Mouse (Mus musculus) embryonic facial prominence, embryonic 13.5 days (tissue): Measurements from ENCODE around the gene Runx3. TPM values are rescaled to one million over a fixed set of nuclear protein-coding genes. Genes with fewer than 3 reads are reported as not detected.

Experiments used
- ATAC-seq: fragments of 200-750 bp; cut with Nextera tagmentation; 2 replicates; pipeline ENCODE4 v1.8.0; 2017; ENCODE audit warnings: low read depth; ENCODE audit not compliant: insufficient number of reproducible peaks, insufficient read depth, low FRiP score, low TSS enrichment
- H3K27ac ChIP-seq: fragments of 300-500 bp; sonication (generic); 2 replicates; pipeline ENCODE4 v1.5.1; 2015; ENCODE audit warnings: moderate library complexity, mild to moderate bottlenecking, inconsistent platforms
- H3K27me3 ChIP-seq: fragments of 300-500 bp; sonication (generic); 2 replicates; pipeline ENCODE4 v1.6.1; 2015; ENCODE audit warnings: mild to moderate bottlenecking, inconsistent platforms
- H3K36me3 ChIP-seq: fragments of 300-500 bp; sonication (generic); 2 replicates; pipeline ENCODE4 v1.6.1; 2015; ENCODE audit warnings: mild to moderate bottlenecking, inconsistent platforms
- H3K4me1 ChIP-seq: fragments of 300-500 bp; sonication (generic); 2 replicates; pipeline ENCODE4 v1.6.1; 2015; ENCODE audit warnings: inconsistent platforms
- H3K4me2 ChIP-seq: fragments of 300-500 bp; sonication (generic); 2 replicates; pipeline ENCODE4 v1.6.1; 2015; ENCODE audit warnings: moderate library complexity, mild to moderate bottlenecking, inconsistent platforms
- H3K4me3 ChIP-seq: fragments of 300-500 bp; sonication (generic); 2 replicates; pipeline ENCODE4 v1.5.1; 2015; ENCODE audit warnings: mild to moderate bottlenecking, inconsistent platforms
- H3K9ac ChIP-seq: fragments of 300-500 bp; sonication (generic); 2 replicates; pipeline ENCODE4 v1.6.1; 2015; ENCODE audit warnings: mild to moderate bottlenecking, inconsistent platforms
- H3K9me3 ChIP-seq: fragments of 300-500 bp; sonication (generic); 2 replicates; pipeline ENCODE4 v1.6.1; 2016; ENCODE audit warnings: inconsistent platforms
- WGBS: fragments of 180-500 bp; shearing (Covaris S2); methylation state at CpG from one replicate; pipeline ENCODE4 v1.1.7; 2015; ENCODE audit warnings: mixed read lengths; 5-methylcytosine and 5-hydroxymethylcytosine counted together
- polyA plus RNA-seq: library from polyadenylated mRNA; unstranded; fragments of >200 nt; fragmentation: Nextera tagmentation; extraction: Ambion mirVana; gene quantifications from 2 replicates; pipeline ENCODE4 v1.2.1, GENCODE M21; 2015

Runx3 gene
- polyA plus RNA-seq, 1 experiment from 2014 or later = 3.1 TPM

DNA sequence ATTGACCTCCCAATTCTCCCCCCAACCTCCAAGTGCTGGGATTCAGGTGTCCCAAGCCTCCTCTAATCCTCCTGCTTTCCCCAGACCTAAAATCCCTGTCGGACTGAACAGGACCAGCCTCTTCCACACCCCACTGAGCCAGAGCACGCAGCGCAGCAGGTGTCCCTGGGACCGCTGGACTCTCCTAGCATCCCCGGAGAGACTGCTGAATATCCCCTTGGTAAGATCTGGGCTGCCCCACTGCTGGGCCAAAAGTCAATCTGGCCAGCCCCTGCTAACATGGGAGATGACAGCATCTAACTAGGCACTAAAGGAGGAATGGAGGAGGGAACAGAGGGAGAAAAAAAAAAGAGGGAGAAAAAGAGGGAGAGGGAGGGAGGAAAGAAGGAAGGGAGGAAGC, 84.8 kb downstream of the Runx3 start:
- WGBS = 21% methylated on average over 5 of the region's 5 CpGs
- H3K4me2 ChIP-seq = no peak overlapping the region
- peaks cover 24% of the 10 kb centered on the region for H3K4me1 ChIP-seq
- H3K27ac ChIP-seq = no peak overlapping the region
- H3K27me3 ChIP-seq = peaks cover 44% of the 10 kb centered on the region
- H3K9me3 ChIP-seq = no peaks in the 10 kb centered on the region; the same call in 1 of the 2 replicates
- H3K36me3 ChIP-seq = no peaks in the 10 kb centered on the region
- H3K9ac ChIP-seq = no peak overlapping the region
- ATAC-seq = no peak
- no peak overlapping the region for H3K4me3 ChIP-seq

DNA sequence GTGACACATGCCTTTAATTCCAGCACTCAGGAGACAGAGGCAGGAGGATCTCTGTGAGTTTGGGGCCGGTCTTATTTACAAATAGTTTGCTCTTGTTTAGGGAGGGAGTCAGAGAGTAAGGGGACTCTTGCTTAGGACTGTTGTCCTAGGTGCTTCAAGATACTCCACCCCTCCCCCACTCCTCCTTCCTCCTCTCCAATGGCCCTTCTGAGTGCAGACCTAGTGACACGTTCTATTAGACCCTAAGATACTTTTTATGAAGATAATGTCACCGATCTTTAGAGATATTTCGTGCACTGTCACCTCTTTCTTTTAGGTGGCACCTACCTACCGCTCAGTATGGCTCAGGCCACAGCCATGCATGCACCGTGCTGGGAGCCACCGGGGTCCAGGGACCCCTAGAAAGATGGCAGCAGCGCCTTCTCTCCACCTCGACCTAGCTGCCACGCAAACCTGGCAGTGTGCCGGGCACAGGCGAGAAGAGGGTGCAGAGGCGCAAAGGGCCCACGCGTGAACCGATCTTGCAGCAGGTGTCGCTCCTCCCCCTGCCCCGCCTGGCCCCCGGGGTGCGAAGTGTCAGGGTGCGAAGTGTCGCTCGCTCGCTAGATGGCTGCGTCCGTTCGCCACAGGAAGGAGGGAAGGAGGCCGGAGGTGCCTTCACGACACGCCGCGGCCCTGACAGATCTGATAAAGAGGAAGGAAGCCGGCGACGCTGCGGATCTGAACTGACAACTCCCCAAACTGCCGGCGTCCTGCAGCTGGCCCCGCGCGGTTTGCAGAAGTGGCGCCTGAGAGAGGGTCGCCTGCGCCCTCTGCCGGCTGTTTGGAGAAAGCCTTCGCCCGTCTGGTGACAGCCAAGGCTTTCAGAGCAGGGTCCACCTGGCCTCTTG, 85.5 kb downstream of the Runx3 start:
- peak overlapping the region; percentile 78 for H3K4me2 ChIP-seq
- 2% methylated on average over 47 of the region's 47 CpGs for WGBS
- peaks cover 24% of the 10 kb centered on the region for H3K4me1 ChIP-seq
- peak overlapping the region; percentile 57 for H3K9ac ChIP-seq
- H3K9me3 ChIP-seq = no peaks in the 10 kb centered on the region; the same call in 1 of the 2 replicates
- peaks cover 5% of the 10 kb centered on the region; the same call in 1 of the 2 replicates for H3K36me3 ChIP-seq
- H3K4me3 ChIP-seq = peak overlapping the region; percentile 41
- peaks cover 44% of the 10 kb centered on the region for H3K27me3 ChIP-seq
- H3K27ac ChIP-seq = no peak overlapping the region
- ATAC-seq = no peak

DNA sequence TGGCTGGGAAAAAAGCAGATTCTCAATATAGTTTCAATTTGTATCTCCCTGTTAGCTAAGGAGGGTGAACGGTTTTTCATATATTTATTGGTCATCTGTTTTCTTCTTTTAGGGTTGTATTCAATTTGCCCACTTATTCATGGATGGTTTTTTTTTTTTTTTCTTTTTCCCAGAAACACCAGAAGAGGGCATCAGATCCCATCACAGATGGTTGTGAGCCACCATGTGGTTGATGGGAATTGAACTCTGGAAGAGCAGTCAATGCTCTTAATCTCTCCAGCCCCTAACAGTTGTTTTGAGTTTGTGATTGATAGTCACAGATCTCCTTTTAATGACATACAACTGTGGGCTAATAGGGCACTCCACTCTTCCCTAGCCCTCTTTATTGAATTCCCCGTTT, 89.4 kb downstream of the Runx3 start:
- Histone ChIP-seq H3K9me3 (no peaks in the 10 kb centered on the region; the same call in 1 of the 2 replicates), H3K4me1 (peaks cover 6% of the 10 kb centered on the region), H3K4me2 (no peak overlapping the region), H3K27me3 (peaks cover 32% of the 10 kb centered on the region), H3K27ac (no peak overlapping the region), H3K9ac (no peak overlapping the region), H3K36me3 (peaks cover 31% of the 10 kb centered on the region), H3K4me3 (no peak overlapping the region)
- WGBS = 62% methylated on average over 2 of the region's 2 CpGs
- ATAC-seq = no peak

DNA sequence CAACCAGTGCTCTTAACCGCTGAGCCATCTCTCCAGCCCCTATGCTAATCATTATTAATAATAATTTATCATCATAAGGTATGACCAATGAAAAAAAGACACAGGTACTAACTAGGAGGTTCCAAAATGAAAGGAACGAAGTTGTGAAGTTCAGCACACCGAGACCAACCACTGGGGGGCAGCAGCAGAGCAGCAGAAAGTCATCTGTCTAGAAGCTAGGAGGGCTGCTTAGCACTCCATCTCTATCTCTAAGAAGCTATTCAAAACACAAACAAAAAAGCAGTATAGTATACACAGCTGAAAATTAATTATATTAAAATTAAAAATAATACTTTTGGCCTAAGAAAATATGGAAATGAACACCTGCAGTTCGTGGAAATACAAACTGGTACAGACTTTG, 99.2 kb downstream of the Runx3 start:
- no peaks in the 10 kb centered on the region for H3K27me3 ChIP-seq
- 0 out of 2 replicates have a peak, but pooled peaks cover 3% of the 10 kb centered on the region for H3K4me1 ChIP-seq
- no peak overlapping the region for H3K4me3 ChIP-seq
- H3K9me3 ChIP-seq = no peaks in the 10 kb centered on the region
- H3K36me3 ChIP-seq = peaks cover 82% of the 10 kb centered on the region
- no peak overlapping the region for H3K27ac ChIP-seq
- whole genome bisulfite sequencing = 48% methylated on average over 4 of the region's 4 CpGs
- no peak overlapping the region for H3K9ac ChIP-seq
- H3K4me2 ChIP-seq = no peak overlapping the region
- no peak for ATAC-seq

DNA sequence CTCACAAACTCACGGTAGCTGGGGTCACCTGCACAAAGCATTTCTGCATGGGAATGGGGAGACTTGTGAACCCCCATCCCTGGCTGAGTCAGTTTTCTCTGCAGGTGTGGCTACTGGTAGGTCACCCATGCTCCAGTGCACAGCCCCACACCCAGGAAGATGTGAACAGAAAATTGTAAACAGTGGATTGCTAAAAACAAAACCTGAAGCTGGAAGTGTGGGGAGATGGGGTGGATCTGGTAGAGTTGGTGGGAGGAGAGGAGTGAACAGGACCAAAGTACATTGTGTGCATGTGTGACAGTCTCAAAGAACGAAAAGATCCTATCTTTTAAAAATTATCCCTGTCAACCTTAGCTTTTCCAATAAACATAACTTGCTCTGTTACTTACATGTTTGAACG, 100.2 kb downstream of the Runx3 start:
- no peak overlapping the region for H3K4me2 ChIP-seq
- H3K4me1 ChIP-seq = 0 out of 2 replicates have a peak, but pooled peaks cover 3% of the 10 kb centered on the region
- no peak for ATAC-seq
- no peaks in the 10 kb centered on the region for H3K9me3 ChIP-seq
- no peak overlapping the region for H3K27ac ChIP-seq
- no peak overlapping the region for H3K9ac ChIP-seq
- H3K27me3 ChIP-seq = no peaks in the 10 kb centered on the region
- peaks cover 76% of the 10 kb centered on the region for H3K36me3 ChIP-seq
- 77% methylated on average over 3 of the region's 3 CpGs for WGBS
- H3K4me3 ChIP-seq = no peak overlapping the region

DNA sequence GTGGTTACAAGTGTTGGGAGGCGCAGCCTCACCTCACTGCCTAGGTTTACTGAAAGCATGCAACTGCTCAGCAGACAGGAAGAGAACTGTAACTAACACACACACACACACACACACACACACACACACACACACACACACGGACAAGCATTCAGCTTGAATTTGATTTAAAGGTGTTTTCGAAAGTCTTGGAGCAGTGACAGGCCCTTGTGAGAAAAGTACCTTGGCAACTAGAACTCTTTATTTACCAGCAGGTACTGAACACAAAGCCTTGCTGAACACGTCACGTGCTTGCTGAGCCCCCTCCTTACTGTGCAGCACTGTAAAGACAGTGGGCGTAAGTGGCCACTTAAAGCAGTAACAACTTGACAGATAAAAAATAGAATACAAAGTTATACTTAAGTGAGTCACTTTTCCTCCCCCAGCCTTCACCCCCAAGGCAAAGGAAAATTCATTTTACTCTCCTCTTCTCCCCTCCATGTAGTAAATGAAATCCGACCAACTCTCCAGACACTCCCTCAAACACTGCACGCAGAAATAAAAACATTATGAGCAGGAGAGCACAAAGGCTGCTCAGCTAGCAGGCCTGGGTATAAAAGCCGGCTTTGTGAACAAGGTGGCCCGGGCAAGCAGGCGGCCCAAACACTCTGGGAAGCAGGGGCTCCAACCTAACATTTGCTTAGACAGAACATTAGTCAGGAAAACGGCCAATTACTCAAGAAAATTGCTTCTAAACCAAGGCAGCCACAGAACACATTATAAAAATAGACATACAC, 101.4 kb downstream of the Runx3 start:
- no peak overlapping the region for H3K4me3 ChIP-seq
- no peaks in the 10 kb centered on the region for H3K9me3 ChIP-seq
- no peak overlapping the region for H3K4me2 ChIP-seq
- peaks cover 72% of the 10 kb centered on the region for H3K36me3 ChIP-seq
- no peak for ATAC-seq
- no peaks in the 10 kb centered on the region for H3K27me3 ChIP-seq
- no peak overlapping the region for H3K27ac ChIP-seq
- no peak overlapping the region for H3K9ac ChIP-seq
- WGBS = 78% methylated on average over 12 of the region's 12 CpGs
- 0 out of 2 replicates have a peak, but pooled peaks cover 3% of the 10 kb centered on the region for H3K4me1 ChIP-seq

DNA sequence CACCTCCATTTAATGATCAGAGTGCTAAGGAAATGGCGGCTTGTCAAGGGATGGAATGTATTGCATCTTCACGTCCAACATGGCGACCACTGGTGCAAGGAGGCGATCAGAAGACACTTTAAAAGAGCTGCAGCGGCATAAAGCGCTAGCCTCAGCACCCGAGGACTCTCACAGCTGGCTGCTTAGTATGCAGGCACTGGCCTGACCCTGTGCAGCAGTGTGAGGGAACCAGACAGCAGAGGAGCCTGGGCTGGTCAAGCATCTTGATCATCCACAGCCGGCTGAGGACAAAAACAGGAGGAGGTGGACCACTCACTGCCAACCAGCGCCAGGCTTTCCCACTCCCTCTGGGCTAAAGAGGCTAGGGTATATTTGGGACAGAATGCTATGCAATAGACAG, 103.4 kb downstream of the Runx3 start:
- Histone ChIP-seq H3K9me3 (no peaks in the 10 kb centered on the region), H3K4me3 (no peak overlapping the region), H3K9ac (no peak overlapping the region), H3K27ac (no peak overlapping the region), H3K4me1 (0 out of 2 replicates have a peak, but pooled peaks cover 3% of the 10 kb centered on the region), H3K36me3 (peaks cover 53% of the 10 kb centered on the region), H3K27me3 (no peaks in the 10 kb centered on the region), H3K4me2 (no peak overlapping the region)
- ATAC-seq = no peak
- WGBS = 87% methylated on average over 9 of the region's 9 CpGs

DNA sequence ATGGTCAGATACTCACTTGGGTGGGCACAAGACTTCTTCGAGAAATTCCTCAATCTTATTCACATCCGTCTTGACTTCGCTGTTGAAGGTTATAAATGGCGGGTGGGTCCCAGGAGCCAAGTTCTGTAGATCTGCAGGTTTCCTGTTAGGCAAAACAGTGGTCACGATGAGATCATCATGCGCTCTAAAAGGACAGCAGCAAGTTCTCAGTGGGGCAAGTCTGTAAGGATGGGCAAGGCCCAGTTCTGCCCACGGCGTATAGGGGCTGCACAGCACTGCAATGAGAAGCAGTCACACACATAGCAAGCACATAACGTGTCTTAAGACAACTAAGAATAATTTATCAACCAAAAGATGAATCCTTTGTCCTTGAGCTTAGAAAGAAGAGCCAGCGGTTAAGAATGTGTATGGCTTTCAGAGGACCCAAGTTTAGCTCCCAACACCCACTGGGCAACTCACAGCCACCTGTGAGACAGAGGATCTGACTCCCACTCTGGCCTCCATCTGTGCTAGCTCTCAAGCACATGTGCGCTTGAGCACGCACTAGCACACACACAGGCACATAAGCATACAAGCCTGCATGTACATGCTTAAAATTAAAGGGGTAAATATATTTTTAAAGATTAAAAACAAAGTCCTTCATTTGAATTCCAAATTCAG, 105.7 kb downstream of the Runx3 start:
- peaks cover 45% of the 10 kb centered on the region for H3K36me3 ChIP-seq
- 93% methylated on average over 12 of the region's 12 CpGs for WGBS
- H3K4me2 ChIP-seq = no peak overlapping the region
- H3K27ac ChIP-seq = no peak overlapping the region
- no peak for ATAC-seq
- H3K4me1 ChIP-seq = 0 out of 2 replicates have a peak, but pooled peaks cover 3% of the 10 kb centered on the region
- H3K27me3 ChIP-seq = no peaks in the 10 kb centered on the region
- H3K9me3 ChIP-seq = no peaks in the 10 kb centered on the region
- no peak overlapping the region for H3K4me3 ChIP-seq
- no peak overlapping the region for H3K9ac ChIP-seq

Other genes starting within 250 kb of the Runx3 start
- 172 and 199 TPM in 2 replicates for gene Tmem50a, start 205.6 kb upstream of the Runx3 start, polyA plus RNA-seq
- 512 and 574 TPM in 2 replicates for gene Rsrp1, start 197.1 kb upstream of the Runx3 start, polyA plus RNA-seq
- gene Syf2, start 189.8 kb upstream of the Runx3 start, polyA plus RNA-seq = 78.7 and 88.4 TPM in 2 replicates
- 121 TPM in 2 replicates for gene Clic4, start 152.2 kb downstream of the Runx3 start, polyA plus RNA-seq
- 300 and 316 TPM in 2 replicates for gene Srrm1, start 232.7 kb downstream of the Runx3 start, polyA plus RNA-seq